Comparison of ENCODE assay signal across 15 mouse cellular contexts in genomic region chr2:72366503-72366902, GRCm38 (mm10).
A peak's percentile ranks its signal among the peaks of the same experiment; 100 is the strongest.
DNase-seq lines count a peak whose midpoint lies in the region; ATAC-seq and TF ChIP-seq lines count a peak whose summit lies in the region.
"Had no signal": no experiment of that assay in that cellular context is flagged by ENCODE, and none has a peak within 500 bp of the region (broad histone marks: within the 10 kb centered on the region; RNA-seq: fewer than 3 reads in every experiment).

No protein-coding gene starts in this region.

- H3ac ChIP-seq in C2C12 (ENCODE audit: control insufficient read depth, insufficient read length, low read depth), result no peak overlapping the region

- no peak overlapping the region for H3K9ac ChIP-seq in heart, embryonic 15.5 days
- H3K9ac ChIP-seq in midbrain, postnatal 0 days (replicated peaks; ENCODE audit: low read length, poor library complexity, severe bottlenecking), result no peak overlapping the region

- H3K4me2 ChIP-seq in heart, embryonic 15.5 days, result no peak overlapping the region
- H3K4me2 ChIP-seq in midbrain, postnatal 0 days (ENCODE audit: low read depth, low read length, poor library complexity, severe bottlenecking), result no peak overlapping the region
- H3K4me2 ChIP-seq: midbrain, embryonic 11.5 days had no signal

- no peak for ATAC-seq in heart, embryonic 15.5 days (replicated peaks; ENCODE audit: insufficient number of reproducible peaks, insufficient read depth, low FRiP score, low read depth)
- ATAC-seq in midbrain, postnatal 0 days (ENCODE audit: low FRiP score), result no peak
- ATAC-seq: hindbrain, postnatal 0 days had no signal

- H3K79me2 ChIP-seq in C2C12 (ENCODE audit: control insufficient read depth, insufficient read depth) (peaks cover 17% of the 10 kb centered on the region), macrophage (ENCODE audit: inconsistent target) (no peaks in the 10 kb centered on the region)

- DNase-seq in heart, postnatal 14 days, result no peak
- no peak for DNase-seq in cerebellum, postnatal 10 days
- no peak for DNase-seq in midbrain, postnatal 0 days (ENCODE audit: low spot score)
- no peak for DNase-seq in cerebellum, postnatal 4 days (ENCODE audit: low spot score in 2 of 2)
- DNase-seq: cerebellum, postnatal 36 days; left cerebral cortex, postnatal 4 days; right cerebral cortex, postnatal 4 days; thymus, adult 18-20 months had no signal

- H3K9me3 ChIP-seq in heart, embryonic 15.5 days (replicated peaks), result no peaks in the 10 kb centered on the region
- H3K9me3 ChIP-seq in midbrain, postnatal 0 days (ENCODE audit: low read length), result no peaks in the 10 kb centered on the region
- H3K9me3 ChIP-seq: forebrain, embryonic 10.5 days had no signal

- TF ChIP-seq CTCF in C2C12 (IDR thresholded peaks at IDR 0.05; ENCODE audit: control insufficient read depth, insufficient read depth, insufficient read length), result no peak
- TF ChIP-seq CTCF in midbrain, postnatal 0 days (IDR thresholded peaks at IDR 0.05), result no peak

- peaks cover 4% of the 10 kb centered on the region for H3K79me3 ChIP-seq in C2C12 (ENCODE audit: low read depth)

- WGBS in heart, embryonic 15.5 days, result 60% methylated on average over 5 of the region's 5 CpGs
- 5% methylated on average over 5 of the region's 5 CpGs for WGBS in macrophage (ENCODE audit: missing documents)
- 63% methylated on average over 5 of the region's 5 CpGs for WGBS in midbrain, postnatal 0 days

- peaks cover 42% of the 10 kb centered on the region for H3K4me1 ChIP-seq in heart, embryonic 15.5 days (replicated peaks)
- H3K4me1 ChIP-seq in brown adipose tissue, adult 24 weeks (ENCODE audit: control insufficient read depth, insufficient read depth, insufficient read length, low read length), result peaks cover 15% of the 10 kb centered on the region
- no peaks in the 10 kb centered on the region for H3K4me1 ChIP-seq in midbrain, postnatal 0 days (ENCODE audit: insufficient read depth, low read length)

- H3K27me3 ChIP-seq in heart, embryonic 15.5 days, result no peaks in the 10 kb centered on the region
- no peaks in the 10 kb centered on the region for H3K27me3 ChIP-seq in C2C12 (ENCODE audit: control insufficient read depth, insufficient read depth, insufficient read length)
- no peaks in the 10 kb centered on the region for H3K27me3 ChIP-seq in midbrain, postnatal 0 days (ENCODE audit: insufficient read depth, low read length)

- H3K27ac ChIP-seq in heart, embryonic 15.5 days, result peak overlapping the region; percentile 42
- H3K27ac ChIP-seq in brown adipose tissue, adult 24 weeks (replicated peaks; ENCODE audit: low read depth, low read length), result peak overlapping the region; percentile 82
- H3K27ac ChIP-seq in macrophage, result peak overlapping the region; percentile 95
- no peak overlapping the region for H3K27ac ChIP-seq in midbrain, postnatal 0 days (ENCODE audit: low read depth, low read length)
- H3K27ac ChIP-seq: forebrain, embryonic 10.5 days; hindbrain, postnatal 0 days had no signal

- H3K36me3 ChIP-seq in heart, embryonic 15.5 days, result 0 out of 2 replicates have a peak, but pooled peaks cover 7% of the 10 kb centered on the region
- H3K36me3 ChIP-seq in C2C12 (ENCODE audit: control insufficient read depth, insufficient read depth), result peaks cover 65% of the 10 kb centered on the region
- H3K36me3 ChIP-seq in macrophage (ENCODE audit: inconsistent target), result no peaks in the 10 kb centered on the region
- no peaks in the 10 kb centered on the region for H3K36me3 ChIP-seq in midbrain, postnatal 0 days (ENCODE audit: insufficient read depth, low read length)
- H3K36me3 ChIP-seq: forebrain, embryonic 10.5 days had no signal

- intact Hi-C loops in heart, postnatal 14 days (cut with DNase I), result no loop called here

- no peak overlapping the region for H3K4me3 ChIP-seq in heart, embryonic 15.5 days
- H3K4me3 ChIP-seq in C2C12 (ENCODE audit: insufficient read depth, poor library complexity, severe bottlenecking), result no peak overlapping the region
- H3K4me3 ChIP-seq in brown adipose tissue, adult 24 weeks (ENCODE audit: insufficient read depth, low read depth, low read length), result no peak overlapping the region
- H3K4me3 ChIP-seq in macrophage (ENCODE audit: inconsistent target), result no peak overlapping the region
- H3K4me3 ChIP-seq in midbrain, postnatal 0 days (ENCODE audit: low read depth, low read length), result no peak overlapping the region
- H3K4me3 ChIP-seq: forebrain, embryonic 10.5 days had no signal

TF ChIP-seq in C2C12, 6 proteins besides CTCF, POLR2A, EP300 and RAD21:
- TF ChIP-seq CEBPB (IDR thresholded peaks at IDR 0.05; ENCODE audit: low read depth), result peak; percentile 33
- TF ChIP-seq FOSL1 (IDR thresholded peaks at IDR 0.05; ENCODE audit: insufficient read depth, low read length, poor library complexity, severe bottlenecking), result no peak
TF ChIP-seq in C2C12: peak in this region for 1.
